Mouse (Mus musculus) kidney, postnatal 0 days (tissue): ENCODE measurements at regions not wholly inside any gene's neighbourhood (a gene's known extent, or its start where the extent isn't known, plus 50 kb on each side); places are given as distances from the start of the nearest gene placed in this dataset.

Source experiments
- ATAC-seq: fragments of 200-750 bp; cut with Nextera tagmentation; replicated peaks from 2 replicates; pipeline ENCODE4 v1.8.0; 2017; ENCODE audit warnings: low read depth, moderate number of reproducible peaks, moderate TSS enrichment, moderate library complexity; ENCODE audit not compliant: low FRiP score
- DNase-seq: peaks from one replicate; pipeline ENCODE4 v3.0.0-alpha.2; 2016; ENCODE audit warnings: low spot score
- H3K27ac ChIP-seq: fragments of 300-500 bp; sonication (generic); 2 replicates; pipeline ENCODE4 v1.5.1; 2014; ENCODE audit warnings: mild to moderate bottlenecking
- H3K27me3 ChIP-seq: fragments of 300-500 bp; sonication (generic); 2 replicates; pipeline ENCODE4 v1.6.1; 2014; ENCODE audit warnings: low read length, mixed read lengths; ENCODE audit not compliant: insufficient read depth
- H3K36me3 ChIP-seq: fragments of 300-500 bp; sonication (generic); 2 replicates; pipeline ENCODE4 v1.6.1; 2014; ENCODE audit warnings: low read length, mixed read lengths; ENCODE audit not compliant: insufficient read depth
- H3K4me1 ChIP-seq: fragments of 300-500 bp; sonication (generic); replicated peaks from 2 replicates; pipeline ENCODE4 v1.6.1; 2014; ENCODE audit warnings: antibody characterized with exemption, low read length, mixed read lengths; ENCODE audit not compliant: insufficient read depth
- H3K4me2 ChIP-seq: fragments of 300-500 bp; sonication (generic); 2 replicates; pipeline ENCODE4 v1.6.1; 2014; ENCODE audit warnings: mild to moderate bottlenecking, low read length, moderate library complexity, mixed read lengths
- H3K4me3 ChIP-seq: fragments of 300-500 bp; sonication (generic); replicated peaks from 2 replicates; pipeline ENCODE4 v1.5.1; 2014; ENCODE audit warnings: low read depth, low read length
- H3K9ac ChIP-seq: fragments of 300-500 bp; sonication (generic); 2 replicates; pipeline ENCODE4 v1.6.1; 2014; ENCODE audit warnings: low read depth, low read length
- H3K9me3 ChIP-seq: fragments of 300-500 bp; sonication (generic); replicated peaks from 2 replicates; pipeline ENCODE4 v1.6.1; 2016; ENCODE audit warnings: low read length, inconsistent platforms, mixed read lengths
- CTCF ChIP-seq: IDR thresholded peaks from 2 replicates; pipeline ENCODE4 v1.5.1; 2016; ENCODE audit warnings: antibody characterized with exemption, low read depth, mild to moderate bottlenecking, moderate library complexity
- WGBS: fragments of 180-500 bp; shearing (Covaris S2); extraction: QIAGEN DNeasy Blood & Tissue Kit; methylation state at CpG from one replicate; pipeline ENCODE4 v1.1.7; 2014; 5-methylcytosine and 5-hydroxymethylcytosine counted together

DNA sequence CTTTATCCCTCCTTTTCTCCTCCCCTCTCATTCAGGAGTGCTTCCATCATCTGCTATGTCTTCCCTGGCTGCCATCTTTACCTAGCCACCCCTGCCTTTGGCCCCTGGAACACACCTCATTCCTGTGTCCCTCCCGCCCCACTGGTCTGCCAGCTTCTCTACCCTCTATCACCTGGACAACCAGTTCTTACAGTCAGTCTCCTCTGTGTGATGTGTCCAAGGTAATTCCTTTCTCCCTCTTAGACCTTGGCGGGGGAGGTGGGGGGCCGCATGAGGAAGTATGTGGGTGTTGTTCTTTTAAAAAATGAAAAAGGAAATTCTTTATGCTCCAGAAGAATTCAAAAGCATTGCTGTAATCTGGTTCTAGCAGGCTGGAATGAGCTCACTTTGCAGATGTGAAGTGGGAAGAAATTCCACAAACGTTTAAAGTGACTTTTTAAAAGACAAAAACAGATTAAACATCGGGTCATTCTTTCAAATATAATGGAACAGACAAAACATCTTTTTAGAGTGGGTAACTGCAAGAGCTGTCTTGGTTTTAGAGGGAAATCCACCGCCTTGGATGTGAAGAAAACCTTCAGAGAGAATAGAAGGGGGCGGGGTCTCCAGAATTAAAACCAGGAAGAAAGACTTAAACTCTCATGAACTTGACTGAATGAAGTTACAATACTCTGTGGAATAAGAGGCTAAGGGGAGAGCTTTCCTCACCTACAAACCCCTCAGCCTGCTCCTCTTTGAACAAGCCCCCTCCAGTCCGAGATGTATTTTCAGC lies 127.3 kb upstream of the Mvb12b start:
- Histone ChIP-seq H3K9me3 (no peaks in the 10 kb centered on the region), H3K4me1 (no peaks in the 10 kb centered on the region; the same call in 1 of the 2 replicates), H3K27ac (no peak overlapping the region), H3K27me3 (no peaks in the 10 kb centered on the region), H3K4me3 (no peak overlapping the region), H3K4me2 (no peak overlapping the region), H3K9ac (no peak overlapping the region), H3K36me3 (no peaks in the 10 kb centered on the region)
- ATAC-seq (no peak), DNase-seq (peak; percentile 5)
- TF ChIP-seq CTCF, result no peak
- WGBS, result 67% methylated on average over 8 of the region's 8 CpGs

DNA sequence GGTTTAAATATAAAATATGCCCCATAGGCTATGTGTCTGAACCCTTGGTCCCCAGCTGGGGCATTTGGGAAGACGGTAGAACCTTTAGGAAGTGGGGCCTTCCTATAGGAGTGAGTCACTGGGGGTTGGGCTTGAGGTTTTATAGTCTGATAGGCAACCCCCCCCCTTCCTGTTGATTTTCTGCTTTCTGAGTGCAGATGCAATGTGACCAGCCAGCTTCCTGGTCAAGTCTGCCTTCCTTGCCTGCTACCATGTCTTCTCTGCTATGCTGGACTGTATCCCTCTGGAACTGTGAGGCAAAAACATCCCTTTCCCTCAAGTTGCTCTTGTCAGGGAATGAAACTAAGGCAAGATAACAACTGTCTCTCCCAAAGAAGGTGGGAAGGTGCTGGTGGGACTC lies 122.4 kb upstream of the Mvb12b start:
- no peak overlapping the region for H3K4me3 ChIP-seq
- no peak overlapping the region for H3K4me2 ChIP-seq
- ATAC-seq (no peak), DNase-seq (no peak)
- TF ChIP-seq CTCF, result no peak
- no peaks in the 10 kb centered on the region for H3K27me3 ChIP-seq
- no peaks in the 10 kb centered on the region for H3K9me3 ChIP-seq
- no peaks in the 10 kb centered on the region for H3K36me3 ChIP-seq
- H3K4me1 ChIP-seq, result no peaks in the 10 kb centered on the region; the same call in 1 of the 2 replicates
- no peak overlapping the region for H3K9ac ChIP-seq
- 60% methylated on average over 1 of the region's 1 CpGs for WGBS
- H3K27ac ChIP-seq, result no peak overlapping the region

DNA sequence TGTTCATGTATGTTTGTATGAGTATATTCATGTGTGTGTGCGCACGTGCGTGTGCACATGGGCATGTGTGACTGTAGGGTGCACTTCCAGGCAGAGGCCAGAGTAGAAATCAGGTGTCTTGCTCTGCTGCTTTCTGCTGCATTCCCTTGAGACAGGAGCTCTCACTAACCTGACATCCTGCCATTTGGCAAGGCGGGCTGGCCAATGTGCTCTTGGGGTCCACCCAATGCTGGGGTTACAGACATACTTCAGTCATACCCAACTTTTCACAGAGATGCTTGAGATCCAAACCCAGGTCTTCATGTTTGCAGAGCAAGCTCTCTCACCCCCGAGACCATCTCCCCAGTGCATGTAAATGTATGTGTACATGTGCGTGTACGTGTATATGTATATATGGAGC lies 120.2 kb upstream of the Mvb12b start:
- DNase-seq, result no peak
- 96% methylated on average over 7 of the region's 7 CpGs for WGBS

DNA sequence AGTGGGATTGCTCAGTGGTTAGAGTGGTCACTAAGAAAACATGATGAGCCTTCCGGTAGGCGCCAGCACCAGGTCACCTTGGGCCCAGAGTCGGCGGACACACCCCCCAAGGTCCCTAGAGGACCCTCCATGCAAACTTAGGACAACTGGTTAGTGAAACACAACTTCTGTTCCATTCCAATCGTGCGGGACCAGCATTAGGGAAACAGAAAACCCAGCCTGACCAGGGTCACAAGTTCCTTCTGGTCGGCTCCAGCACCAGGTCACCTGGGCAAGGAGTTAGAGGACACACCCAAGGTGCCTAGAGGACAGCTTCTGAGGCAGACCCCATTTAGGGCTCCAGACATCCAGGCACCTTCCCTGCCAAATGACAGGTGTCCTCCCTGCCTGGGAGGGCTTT lies 109.4 kb upstream of the Mvb12b start:
- WGBS, result 95% methylated on average over 7 of the region's 7 CpGs
- no peak for DNase-seq
- no peak for ATAC-seq
- Histone ChIP-seq H3K4me2 (no peak overlapping the region), H3K4me3 (no peak overlapping the region), H3K27ac (no peak overlapping the region), H3K27me3 (no peaks in the 10 kb centered on the region), H3K36me3 (no peaks in the 10 kb centered on the region), H3K9me3 (no peaks in the 10 kb centered on the region), H3K4me1 (no peaks in the 10 kb centered on the region), H3K9ac (no peak overlapping the region)
- no peak for TF ChIP-seq CTCF

More for the DNA sequence above, 120.2 kb upstream of the Mvb12b start:
- H3K4me2 ChIP-seq, result no peak overlapping the region
- no peak for ATAC-seq
- no peak overlapping the region for H3K9ac ChIP-seq
- H3K27ac ChIP-seq, result no peak overlapping the region
- TF ChIP-seq CTCF, result no peak
- no peaks in the 10 kb centered on the region for H3K27me3 ChIP-seq
- no peaks in the 10 kb centered on the region for H3K36me3 ChIP-seq
- H3K4me3 ChIP-seq, result no peak overlapping the region
- H3K4me1 ChIP-seq, result no peaks in the 10 kb centered on the region
- no peaks in the 10 kb centered on the region for H3K9me3 ChIP-seq

DNA sequence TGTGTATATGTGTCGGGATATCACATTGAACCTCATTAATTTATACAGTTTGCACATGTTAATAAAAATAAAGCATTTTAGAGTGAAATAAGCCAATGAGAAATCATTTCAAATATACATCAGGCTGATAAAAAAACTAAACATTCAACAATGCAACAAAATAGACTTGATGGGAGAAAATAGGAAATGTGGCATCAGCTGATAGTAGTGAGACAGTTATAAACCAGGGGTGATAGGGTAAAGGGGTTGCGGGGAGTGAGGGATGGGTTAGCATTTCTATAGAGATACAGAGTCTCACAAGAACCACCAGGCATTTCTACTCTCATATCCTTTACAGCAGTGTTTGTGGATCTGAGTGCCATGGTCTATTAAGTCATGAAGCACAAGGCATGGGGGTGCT lies 108.6 kb upstream of the Mvb12b start:
- TF ChIP-seq CTCF, result no peak
- no peak overlapping the region for H3K27ac ChIP-seq
- H3K9me3 ChIP-seq, result no peaks in the 10 kb centered on the region
- H3K9ac ChIP-seq, result no peak overlapping the region
- ATAC-seq, result no peak
- WGBS, result 92% methylated on average over 2 of the region's 2 CpGs
- no peak overlapping the region for H3K4me2 ChIP-seq
- H3K4me3 ChIP-seq, result no peak overlapping the region
- H3K36me3 ChIP-seq, result no peaks in the 10 kb centered on the region
- H3K4me1 ChIP-seq, result no peaks in the 10 kb centered on the region
- no peak for DNase-seq
- H3K27me3 ChIP-seq, result no peaks in the 10 kb centered on the region

DNA sequence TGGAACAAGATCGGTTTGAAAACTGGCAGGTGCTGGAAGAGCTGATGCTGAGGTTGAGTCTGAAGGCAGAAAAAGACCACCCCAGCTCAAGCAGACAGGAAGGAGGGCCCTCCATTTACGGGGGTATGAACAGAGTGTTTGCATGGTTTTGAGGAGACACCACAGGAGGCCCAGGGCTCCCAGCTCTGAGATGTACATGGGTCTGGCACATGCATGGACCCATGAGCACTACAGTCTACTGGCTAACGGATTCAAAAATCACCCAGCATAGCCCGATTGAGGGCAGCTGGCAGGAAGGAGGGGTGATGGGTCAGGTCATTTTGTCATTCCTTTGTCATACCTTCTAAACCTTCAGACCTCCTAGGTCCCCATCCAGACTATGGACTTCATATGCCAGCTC lies 103.6 kb upstream of the Mvb12b start:
- no peak overlapping the region for H3K27ac ChIP-seq
- H3K4me3 ChIP-seq, result no peak overlapping the region
- no peak overlapping the region for H3K4me2 ChIP-seq
- no peaks in the 10 kb centered on the region for H3K4me1 ChIP-seq
- WGBS, result 80% methylated on average over 4 of the region's 4 CpGs
- H3K9me3 ChIP-seq, result no peaks in the 10 kb centered on the region
- H3K27me3 ChIP-seq, result no peaks in the 10 kb centered on the region
- ATAC-seq, result no peak
- DNase-seq, result no peak
- no peak overlapping the region for H3K9ac ChIP-seq
- no peaks in the 10 kb centered on the region for H3K36me3 ChIP-seq
- no peak for TF ChIP-seq CTCF

DNA sequence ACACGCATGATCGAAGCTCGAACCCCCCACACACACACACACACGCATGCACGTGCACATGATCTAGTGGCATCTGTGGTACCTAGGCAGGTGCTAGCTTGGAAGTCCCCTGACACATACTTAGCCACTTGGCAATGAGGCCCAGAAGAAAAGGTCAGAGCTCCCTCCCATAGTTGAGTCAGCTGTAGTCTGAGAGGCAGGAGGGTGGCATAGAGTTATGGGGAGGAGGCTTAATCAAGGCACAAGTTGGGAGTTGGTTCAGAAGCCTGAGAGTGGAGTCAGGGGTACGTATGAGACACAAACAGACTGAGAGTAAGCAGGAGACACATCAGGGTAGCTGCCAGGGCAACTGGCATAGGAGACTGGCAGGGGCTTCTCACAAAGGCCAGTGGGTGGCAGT lies 103.0 kb upstream of the Mvb12b start:
- no peaks in the 10 kb centered on the region for H3K36me3 ChIP-seq
- no peaks in the 10 kb centered on the region for H3K4me1 ChIP-seq
- H3K9ac ChIP-seq, result no peak overlapping the region
- no peaks in the 10 kb centered on the region for H3K27me3 ChIP-seq
- DNase-seq (no peak), ATAC-seq (no peak)
- no peak overlapping the region for H3K4me3 ChIP-seq
- H3K4me2 ChIP-seq, result no peak overlapping the region
- no peaks in the 10 kb centered on the region for H3K9me3 ChIP-seq
- TF ChIP-seq CTCF, result no peak
- no peak overlapping the region for H3K27ac ChIP-seq
- WGBS, result 86% methylated on average over 6 of the region's 6 CpGs
